Mouse (Mus musculus) kidney, postnatal 4 days (tissue): ENCODE data around the gene Bricd5.
"Not testable (repeated sequence)": the region's sequence is repeated elsewhere in the genome, so short reads cannot be mapped to it uniquely, and the experiment has no call there.

Experiments used
- DNase-seq, 2 experiments: peaks; one replicate each; pipeline ENCODE4 v3.0.0; 2021; ENCODE audit warnings: mixed read lengths in 2 of 2

Gene Bricd5

DNA sequence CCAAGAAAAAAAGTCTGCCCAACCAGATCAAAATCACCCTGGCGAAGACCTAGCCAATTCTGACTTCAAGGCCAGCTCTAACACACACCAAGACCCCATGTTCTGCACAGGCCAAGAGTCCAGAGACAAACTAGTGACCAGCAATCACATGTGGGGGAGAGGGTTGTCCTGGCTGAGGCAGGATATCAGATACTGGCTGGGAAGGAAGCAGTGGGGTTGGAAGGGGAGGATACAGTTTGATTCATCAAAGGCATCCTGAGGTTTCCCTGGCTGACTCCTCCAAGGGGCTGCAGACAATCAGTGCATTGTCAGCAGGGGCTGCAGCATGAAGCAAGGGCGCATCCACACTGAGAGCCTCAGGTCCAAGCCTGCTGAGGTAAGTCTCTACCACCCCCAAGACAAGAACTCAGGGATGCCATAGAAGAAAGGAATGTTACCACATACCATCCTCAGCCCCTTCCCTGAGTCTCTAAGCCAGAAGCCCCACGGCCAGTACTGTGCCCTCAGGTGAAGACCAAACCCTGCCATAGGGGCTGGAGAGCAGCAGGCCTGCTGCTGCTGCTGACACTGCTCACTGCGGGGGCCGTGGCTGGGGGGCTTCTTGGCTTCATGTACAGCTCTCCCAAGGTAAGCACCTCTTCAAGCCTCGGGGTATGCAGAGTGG, at the start of gene Bricd5:
Gene Bricd5 (plus strand): TSS at position 273 of the 664 bp plus-strand sequence.
- no peak for DNase-seq

DNA sequence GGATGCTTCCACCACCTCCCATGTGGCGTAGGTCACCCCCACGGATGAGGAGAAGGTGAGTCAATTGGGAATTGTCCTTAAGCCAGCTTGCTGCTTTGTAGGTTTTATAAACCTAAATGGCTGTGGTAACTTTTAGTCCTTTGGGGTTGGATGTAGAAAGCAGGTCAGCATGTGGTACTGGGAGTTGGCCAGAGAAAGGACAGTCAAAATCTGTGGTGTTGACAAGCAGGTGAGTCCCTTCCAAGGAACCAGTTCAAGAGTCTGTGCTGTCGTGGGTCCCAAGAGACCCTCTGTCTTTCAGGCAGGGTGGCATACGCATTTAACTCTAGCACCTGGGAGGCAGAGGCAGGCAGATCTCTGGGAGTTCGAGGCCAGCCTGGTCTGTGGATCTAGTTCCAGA, 49.2 kb upstream of the Bricd5 start:
- no peak for DNase-seq

DNA sequence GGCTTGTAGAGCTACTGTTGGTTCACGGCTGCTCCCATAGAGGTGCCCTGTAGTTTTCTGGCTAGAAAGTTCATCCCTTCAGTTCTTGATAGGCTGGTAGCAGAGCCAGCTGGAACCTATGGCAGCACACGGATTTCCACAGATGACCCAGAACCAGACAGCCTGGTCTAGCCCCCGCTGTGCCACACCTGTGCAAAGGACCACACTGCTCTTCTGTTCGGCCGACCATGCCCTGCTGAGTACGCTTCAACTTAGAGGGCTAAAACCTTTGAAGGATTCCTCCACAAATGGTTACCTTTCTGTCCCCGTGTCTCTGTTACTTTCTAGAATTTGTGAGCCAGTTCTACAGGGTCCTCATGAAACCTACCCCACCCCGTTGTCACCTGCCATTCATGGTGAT, 48.4 kb upstream of the Bricd5 start:
- DNase-seq, result not testable (repeated sequence)

DNA sequence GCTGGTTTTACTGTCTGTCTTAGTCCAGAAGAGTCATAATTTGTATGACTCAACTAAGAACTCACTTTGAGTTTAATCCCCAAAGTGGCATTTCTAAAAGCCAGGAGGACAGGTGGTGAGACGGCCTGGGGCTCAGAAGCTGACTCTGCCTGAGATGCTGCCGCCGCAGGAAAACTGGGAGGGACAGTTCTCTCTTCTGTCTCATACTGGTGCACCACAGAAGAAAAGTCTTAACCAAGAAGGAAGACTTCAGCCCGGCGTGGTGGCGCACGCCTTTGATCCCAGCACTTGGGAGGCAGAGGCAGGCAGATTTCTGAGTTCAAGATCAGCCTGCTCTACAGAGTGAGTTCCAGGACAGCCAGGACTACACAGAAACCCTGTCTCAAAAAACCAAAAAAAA, 47.8 kb upstream of the Bricd5 start:
- DNase-seq, result no peak

DNA sequence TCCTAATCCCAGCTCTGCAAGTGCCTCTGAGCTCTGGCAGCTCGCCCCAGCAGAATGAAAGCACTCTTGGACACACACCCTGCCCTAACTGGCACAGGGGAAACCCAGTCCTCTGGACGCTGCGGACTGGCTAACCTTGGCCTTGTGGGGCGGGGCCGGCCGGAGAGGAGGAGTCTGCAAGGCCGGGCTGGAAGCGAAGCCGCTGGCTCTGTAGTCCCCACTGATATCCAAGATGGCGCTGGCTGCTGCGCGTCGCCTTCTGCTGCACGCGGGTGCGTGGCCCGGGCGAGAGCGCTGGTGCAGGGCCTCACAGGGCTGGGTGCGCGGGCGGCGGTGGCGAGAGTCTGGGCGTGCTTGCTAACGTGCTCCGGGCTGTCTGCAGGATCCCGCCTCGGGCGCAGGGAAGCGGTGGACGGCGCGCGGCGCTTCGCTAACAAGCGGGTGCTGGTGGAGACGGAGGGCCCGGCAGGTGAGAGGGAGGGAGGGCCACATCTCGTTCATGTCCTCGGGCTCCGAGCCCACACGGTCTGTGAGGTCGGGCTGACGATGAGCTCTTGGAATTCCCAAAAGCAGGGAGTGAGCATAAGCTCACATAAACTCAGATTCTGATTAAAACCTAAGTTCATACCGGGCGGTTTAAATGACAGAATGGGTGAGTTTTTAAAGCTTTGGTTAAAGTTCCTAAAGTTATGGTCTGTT, 47.1 kb upstream of the Bricd5 start, which contains the start of gene Eci1:
Gene Eci1 (plus strand): TSS at position 171 of the 699 bp plus-strand sequence.
- peak; percentile 96 to 98 for DNase-seq

DNA sequence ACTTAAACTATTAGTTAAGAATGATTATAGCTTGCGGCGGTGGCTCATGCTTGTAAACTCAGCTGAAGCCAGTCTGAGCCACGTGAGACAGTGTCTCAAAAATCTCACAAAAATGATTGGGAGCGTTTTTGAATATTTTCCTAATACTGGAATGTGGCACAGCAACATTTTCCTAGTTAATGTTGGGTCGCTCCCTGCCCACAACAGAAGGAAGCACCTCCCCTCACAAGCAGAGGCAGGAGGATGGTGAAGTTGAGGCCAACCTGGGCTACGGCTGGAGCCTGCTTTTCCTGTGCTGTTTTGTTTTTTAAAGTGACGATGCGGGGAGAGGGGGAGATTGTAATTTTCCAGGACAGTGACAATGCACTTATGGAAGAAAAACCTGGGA, 46.5 kb upstream of the Bricd5 start:
- peak; percentile 30 to 44 for DNase-seq

DNA sequence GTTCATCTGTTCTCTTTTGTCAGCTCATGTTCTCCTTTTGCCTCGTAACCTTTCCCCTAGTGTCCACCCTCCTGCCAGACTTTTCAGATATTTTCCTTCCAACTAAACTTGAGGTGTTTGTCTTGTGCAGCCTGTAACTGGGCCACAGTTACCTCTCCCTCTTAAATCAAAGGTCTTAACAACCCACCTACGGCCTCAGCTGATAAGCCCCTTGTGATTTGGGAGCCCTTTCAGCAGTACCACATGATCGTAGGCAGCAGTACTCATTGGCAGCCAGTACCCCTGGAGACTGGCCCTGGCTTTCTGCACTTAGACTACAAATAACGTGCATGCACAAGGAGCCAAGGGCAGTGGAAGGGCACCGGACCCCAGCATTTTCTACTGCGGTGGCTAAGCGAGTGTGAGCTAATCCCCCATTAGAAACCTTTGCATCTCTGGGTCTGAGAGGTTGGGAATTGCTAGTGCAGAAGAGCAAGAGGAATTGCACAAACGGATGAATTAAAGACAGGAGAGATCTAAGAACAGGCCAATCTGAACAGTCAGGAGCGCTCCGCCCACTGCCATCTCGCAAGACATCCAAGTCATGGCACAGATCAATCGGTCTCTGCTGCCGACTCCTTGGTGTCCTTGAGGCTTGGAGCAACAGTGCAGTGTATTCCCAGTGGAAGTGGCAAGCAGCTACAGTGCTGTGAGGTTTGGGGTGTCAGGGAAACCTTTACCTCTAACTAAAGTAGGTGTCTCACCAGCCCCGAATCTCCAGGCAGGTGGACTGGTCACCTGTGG, 44.3 kb upstream of the Bricd5 start:
- DNase-seq, result no peak

DNA sequence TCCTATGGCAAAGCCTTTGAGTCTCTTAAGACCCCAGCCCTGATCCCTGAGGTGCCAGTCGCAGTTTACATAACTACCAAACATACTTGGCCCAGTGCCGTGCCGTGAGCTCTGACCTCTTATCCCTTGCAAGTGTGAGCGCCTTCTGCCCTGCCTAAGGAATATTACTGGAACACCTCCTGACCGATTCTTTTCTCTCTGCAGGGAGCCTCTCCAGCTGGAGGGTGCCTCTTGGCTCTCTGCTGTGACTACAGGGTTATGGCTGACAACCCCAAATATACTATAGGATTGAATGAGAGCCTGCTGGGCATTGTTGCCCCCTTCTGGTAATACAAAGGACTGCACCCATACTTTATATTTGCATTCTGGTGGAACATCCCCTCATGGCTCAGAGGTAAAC, 36.7 kb upstream of the Bricd5 start:
- DNase-seq, result peak in 1 of 2 experiments; percentile 48

DNA sequence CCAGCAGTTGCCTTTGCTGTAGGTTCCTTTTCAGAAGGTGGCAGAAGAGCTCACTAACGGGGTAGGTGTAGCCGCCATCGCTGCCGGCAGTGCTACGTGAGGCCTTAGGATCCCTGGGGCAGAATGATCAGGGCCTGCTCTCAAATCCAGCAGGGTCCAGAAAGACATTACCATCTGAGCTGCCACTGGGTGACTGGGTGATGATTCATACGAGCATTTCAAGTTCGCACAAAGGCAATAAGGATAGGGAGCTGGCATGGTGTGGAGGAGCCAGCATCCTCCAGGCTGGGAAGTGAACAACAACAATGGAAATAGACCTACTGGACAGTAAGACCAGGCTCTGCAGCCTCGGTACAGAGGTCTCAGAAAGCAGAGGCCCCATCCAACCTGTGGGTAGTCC, 33.3 kb upstream of the Bricd5 start:
- no peak for DNase-seq

DNA sequence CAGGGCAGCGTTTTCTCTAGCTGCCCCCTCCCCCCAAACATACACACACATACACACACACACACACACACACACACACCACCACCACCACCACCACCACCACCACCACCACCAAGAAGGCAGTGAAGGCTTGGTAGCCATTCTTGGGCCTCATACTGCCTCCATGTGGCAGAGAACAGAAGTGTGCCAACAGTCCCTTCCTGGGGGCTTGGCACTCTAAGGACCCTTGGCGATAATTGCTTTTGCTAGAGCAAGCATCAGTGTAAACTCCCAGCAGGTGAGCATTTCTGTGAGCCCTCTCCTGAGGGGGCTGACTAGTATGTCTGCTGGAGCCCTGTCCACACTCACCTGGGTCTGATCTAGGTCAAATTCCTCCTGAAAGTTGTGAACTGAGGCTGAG, 32.5 kb upstream of the Bricd5 start:
- DNase-seq, result peak; percentile 38 to 45

DNA sequence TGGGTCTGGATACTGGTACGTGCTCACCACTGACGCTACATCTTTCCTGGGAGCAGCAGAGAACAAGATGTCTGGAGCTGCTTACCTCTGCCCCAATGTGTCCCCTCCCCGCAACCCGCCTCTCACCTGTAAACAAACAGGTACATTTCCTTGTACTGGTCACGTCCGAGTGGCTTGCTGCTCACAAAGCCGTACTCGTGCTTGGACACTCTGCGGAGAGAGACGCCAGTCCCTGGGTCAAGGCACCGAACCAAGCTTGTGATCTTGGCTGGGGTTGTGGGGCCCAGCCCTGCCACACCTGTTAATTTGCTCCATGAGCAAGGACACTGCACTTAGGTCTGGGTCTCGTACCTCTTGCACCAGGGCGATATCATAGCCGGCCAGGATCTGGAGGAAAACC, 31.6 kb upstream of the Bricd5 start:
- DNase-seq, result peak in 1 of 2 experiments; percentile 22

DNA sequence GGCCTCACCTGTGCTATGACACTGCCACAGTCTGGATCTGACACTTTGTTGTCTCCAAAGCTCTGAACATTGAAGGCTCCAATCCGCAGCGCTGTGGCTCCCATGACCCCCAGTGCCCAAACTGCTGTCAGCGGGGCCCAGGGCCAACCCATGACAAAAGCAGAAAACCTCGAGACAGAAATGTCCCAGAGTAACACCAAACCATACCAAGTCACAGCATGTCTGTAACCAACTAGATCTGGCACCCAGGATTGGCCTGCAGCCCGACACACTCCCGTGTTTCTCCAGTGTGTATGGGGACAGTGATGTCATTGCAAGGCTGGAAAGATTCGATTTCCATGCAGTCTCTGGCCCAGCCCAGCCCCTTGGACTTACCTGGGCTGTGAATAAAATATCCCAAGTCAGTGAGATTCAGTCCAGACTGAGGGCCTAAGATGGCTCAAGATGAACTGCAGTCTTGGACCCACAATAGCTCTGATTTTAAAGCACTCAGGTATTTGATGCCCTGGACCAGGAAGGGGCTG, 31.0 kb upstream of the Bricd5 start, which contains the start of gene Dnase1l2:
Gene Dnase1l2 (minus strand): TSS at position 474 of the 524 bp plus-strand sequence.
- DNase-seq, result no peak

DNA sequence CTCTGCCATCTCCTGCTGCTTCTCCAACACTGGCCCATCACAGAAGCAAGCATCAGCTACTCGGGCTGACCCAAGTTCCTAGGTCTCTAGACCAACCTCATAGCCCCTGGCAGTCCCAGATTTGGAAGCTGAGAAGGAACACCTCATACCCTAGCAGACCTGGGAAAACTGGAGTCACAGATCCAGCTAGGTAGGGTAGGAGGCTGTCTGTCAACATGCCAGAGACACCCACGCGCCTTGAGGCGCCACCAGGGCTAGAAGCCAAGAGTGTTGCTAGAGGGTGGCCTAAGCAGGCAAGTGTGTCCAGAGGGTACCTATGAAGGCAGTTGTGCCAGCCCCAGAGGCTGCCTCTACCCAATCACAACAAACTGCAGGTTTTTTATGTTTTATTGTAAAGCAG, 30.3 kb upstream of the Bricd5 start:
- DNase-seq, result peak in 1 of 2 experiments; percentile 46

DNA sequence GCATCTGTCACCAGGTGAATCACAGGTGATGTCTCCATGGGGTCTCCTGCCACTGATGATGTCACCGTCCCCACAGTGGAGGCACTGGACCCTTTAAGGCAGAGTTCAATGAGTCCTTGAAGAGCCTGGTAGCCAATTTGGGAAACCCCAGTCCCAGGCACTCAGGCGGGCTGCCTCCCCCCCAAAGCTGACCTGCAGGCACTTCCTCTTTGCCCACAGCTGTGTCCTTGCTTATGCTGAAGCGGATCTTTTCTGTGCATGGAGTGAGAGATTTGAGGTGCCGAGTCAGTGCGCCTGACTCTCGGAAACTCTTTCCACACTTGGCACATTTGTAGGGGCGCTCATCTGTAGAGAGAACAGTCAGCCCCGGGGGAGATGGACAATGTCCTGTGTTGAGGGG, 27.1 kb upstream of the Bricd5 start:
- DNase-seq, result no peak

DNA sequence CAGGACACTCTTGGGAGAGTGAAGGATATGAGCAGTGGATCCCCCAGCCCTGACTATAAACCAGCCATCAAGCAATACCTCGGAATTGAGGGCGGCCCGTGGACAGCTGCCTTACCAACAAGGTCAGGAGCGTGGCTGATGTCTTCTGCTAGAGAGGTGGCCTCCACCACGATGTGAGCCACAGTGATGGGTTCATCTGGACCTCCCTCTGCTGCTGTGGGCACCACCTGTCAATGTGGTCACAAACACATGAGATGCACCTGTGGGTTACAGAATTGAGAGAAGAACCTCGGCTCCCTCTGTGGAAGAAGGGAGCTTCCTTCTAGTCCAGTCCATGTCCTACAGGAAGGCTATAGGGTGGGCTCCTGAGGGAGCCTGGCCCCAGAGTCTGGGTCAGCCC, 24.2 kb upstream of the Bricd5 start:
- no peak for DNase-seq

DNA sequence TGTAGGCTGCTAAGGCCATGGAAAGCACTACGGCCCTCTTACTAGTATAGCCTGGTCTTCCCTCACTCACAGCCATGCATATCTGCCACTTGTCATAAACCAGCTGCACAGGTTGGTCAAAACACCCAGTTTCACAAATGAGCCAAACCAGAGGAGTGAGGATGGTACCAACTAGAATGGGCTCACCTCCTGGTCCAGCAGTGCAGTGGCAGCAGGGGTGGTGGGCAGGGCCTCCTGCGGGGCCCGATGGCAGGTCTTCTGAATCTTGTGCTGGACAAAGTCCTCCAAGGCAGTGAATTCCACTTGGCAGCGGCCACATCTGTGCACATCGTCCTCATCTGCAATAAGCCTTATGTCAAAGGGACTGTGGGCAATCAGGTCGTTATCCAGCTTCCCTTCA, 22.5 kb upstream of the Bricd5 start:
- no peak for DNase-seq

DNA sequence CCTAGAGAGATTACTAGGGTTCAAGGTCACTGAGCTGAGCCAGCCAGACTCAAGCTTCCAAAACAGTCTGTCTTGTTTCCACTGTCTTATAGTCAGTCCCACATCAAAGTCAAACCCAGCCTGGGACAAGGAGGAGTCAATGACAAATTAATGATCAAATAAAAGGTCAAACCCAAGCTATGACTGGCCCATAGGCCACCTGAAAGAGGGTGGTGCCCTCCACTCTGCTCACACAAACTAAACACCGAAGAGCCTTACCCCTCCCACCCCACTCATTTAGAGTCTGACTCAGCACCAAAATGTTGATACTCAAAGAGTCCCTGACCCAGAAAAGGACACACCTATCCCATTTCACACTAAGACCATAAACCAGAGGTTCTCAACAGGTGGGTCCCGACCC, 20.3 kb upstream of the Bricd5 start:
- DNase-seq, result no peak

DNA sequence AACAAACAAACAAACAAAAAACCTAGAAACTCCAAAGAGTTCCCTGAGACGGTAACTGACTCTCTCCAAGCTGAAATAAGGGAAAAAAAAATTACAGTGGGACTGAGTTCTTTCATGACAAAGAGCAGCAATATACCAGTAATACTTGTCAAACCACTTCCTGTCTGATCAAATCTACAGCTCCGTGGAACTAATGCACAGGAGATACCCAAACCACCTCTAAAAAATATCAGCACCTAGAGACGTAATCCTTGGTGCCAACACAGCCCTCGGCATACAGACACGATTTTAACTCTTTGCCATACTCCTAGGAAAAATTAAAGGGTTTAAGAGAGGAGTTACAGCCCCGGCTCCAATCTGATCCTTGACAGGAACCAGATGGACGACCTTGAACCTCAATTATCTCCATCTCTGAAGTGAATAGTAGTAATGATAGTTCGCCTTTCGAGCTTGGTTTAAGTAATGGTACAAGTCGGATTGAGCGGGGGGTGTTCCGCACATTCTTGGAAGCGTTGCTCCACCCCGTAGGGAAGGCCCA, 19.4 kb upstream of the Bricd5 start:
- no peak for DNase-seq

DNA sequence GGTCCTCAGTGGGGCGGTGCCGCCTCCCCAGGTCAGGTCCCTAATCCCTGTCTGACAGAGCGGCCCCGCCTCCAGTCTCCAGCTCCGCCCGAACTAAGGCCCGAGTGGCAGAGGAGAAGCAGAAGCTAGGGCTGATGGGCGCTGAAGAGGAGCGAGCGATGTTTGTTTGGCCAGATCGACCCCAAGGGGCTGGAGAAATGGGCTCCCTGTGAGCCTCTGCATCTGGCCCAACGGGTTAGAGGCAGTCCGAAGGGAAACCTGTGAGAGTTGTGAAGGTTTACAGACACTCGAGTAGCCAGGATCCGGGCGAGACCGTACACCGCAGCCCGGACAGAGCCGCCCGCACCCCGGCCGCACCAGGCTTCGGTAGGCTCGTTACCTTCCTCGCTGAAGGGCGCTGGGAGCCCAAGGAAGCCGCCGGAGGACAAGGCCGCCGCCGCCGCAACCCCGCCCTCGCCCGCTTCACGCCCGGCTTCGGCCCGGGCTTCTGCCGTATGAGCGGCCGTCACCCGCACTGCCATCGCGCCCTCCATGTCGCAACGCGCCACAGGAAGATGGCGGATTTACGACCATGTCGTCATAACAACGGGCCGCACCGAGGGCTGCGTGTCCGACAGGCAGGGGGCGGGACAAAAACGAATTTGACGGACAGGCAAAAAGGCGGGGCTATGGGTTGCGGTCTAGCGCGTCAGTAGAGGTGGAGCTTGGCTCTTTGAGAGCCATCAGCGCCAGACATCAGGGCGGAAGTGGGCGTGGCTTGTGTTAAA, 18.7 kb upstream of the Bricd5 start:
- peak; percentile 100 for DNase-seq

DNA sequence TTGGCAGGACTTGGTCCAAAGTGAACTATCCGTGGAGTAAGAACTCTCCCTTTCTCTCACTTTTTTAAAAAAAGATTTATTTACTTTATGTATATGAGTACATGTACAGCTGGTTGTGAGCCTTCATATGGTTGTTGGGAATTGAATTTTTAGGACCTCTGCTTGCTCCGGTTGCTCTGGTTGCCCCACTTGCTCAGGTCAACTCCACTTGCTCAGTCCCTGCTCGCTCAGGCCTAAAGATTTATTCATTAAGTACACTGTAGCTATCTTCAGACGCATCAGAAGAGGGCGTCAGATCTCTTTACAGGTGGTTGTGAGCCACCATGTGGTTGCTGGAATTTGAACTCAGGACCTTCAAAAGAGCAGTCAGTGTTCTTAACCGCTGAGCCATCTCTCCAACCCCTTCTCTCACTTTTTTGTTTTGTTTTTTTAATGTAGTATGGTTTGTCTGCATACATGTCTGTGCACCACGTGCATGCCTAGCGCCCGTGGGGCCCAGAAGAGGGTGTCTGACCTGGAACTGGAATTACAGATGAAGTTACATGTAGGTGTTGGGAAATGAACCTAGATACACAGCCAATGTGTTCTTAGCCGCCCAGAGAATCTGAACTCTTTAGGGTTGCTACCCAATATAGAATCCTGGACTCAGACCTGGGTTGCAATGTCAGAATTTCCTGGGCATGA, 18.0 kb upstream of the Bricd5 start:
- not testable (repeated sequence) for DNase-seq

DNA sequence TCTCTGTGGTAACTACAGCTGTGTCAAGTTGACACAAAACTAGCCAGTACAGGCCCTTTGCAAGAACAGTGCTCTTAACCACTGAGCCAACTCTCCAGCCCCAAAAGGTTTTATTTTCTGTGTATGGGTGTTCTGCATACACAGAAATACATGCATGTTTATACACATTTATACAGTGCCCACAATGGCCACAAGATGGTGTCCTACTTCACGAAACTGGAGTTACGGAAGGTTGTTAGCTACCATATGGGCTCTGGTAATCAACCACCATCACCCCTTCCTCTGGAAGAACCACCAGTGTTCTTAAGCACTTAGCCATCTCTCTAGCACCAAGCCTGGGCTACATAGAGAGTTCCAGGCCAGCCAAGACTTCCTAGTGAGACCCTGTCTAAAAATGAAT, 12.1 kb upstream of the Bricd5 start:
- DNase-seq, result peak; percentile 42 to 56

DNA sequence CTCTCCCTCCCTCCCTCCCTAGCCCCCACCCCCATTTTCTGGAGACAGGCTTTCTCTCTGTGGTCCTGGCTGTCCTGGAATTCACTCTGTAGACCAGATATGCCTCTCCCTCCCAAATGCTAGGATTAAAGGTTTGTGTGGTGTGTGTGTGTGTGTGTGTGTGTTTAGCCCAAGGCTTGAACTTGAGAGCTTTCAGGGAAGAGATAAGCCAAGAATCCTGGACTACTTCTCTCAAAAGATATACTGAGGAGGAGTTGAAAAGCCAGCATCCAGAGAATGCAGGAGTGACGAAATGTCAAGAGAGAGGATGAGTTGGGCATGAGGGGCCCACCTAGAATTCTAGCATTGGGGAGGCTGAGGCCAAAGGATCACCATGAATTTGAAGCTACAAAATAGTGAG, 10.8 kb upstream of the Bricd5 start:
- DNase-seq, result no peak
